In genomic region chr5:123058251-123059102, GRCm38 (mm10) we compare ENCODE assay signal across 8 mouse cellular contexts. TPM values are rescaled to one million over a fixed set of nuclear protein-coding genes. Genes with fewer than 3 reads are reported as not detected.
DNase-seq lines count a peak whose midpoint lies in the region; ATAC-seq and TF ChIP-seq lines count a peak whose summit lies in the region.

No protein-coding gene starts in this region.

- no peaks in the 10 kb centered on the region for H3K9me3 ChIP-seq in kidney, postnatal 0 days (replicated peaks; ENCODE audit: low read length)
- H3K9me3 ChIP-seq in embryonic facial prominence, embryonic 10.5 days: no peaks in the 10 kb centered on the region
- H3K9me3 ChIP-seq in hindbrain, postnatal 0 days (ENCODE audit: low read length): no peaks in the 10 kb centered on the region

- H3K27ac ChIP-seq in kidney, postnatal 0 days: peak overlapping the region; percentile 68
- peak overlapping the region; percentile 84 for H3K27ac ChIP-seq in embryonic facial prominence, embryonic 10.5 days (replicated peaks)
- H3K27ac ChIP-seq in hindbrain, postnatal 0 days: peak overlapping the region; percentile 62; the same call in 1 of the 2 replicates

- no peak for ATAC-seq in kidney, postnatal 0 days (replicated peaks; ENCODE audit: low FRiP score, low read depth)
- ATAC-seq in hindbrain, postnatal 0 days: no peak

- H3K4me3 ChIP-seq in kidney, postnatal 0 days (replicated peaks; ENCODE audit: low read depth, low read length): peak overlapping the region; percentile 33
- peak overlapping the region; percentile 58 for H3K4me3 ChIP-seq in embryonic facial prominence, embryonic 10.5 days
- H3K4me3 ChIP-seq in hindbrain, postnatal 0 days (ENCODE audit: low read length): peak overlapping the region; percentile 36

- peak overlapping the region; percentile 45 for H3K9ac ChIP-seq in kidney, postnatal 0 days (ENCODE audit: low read depth, low read length)
- H3K9ac ChIP-seq in hindbrain, postnatal 0 days (replicated peaks; ENCODE audit: low read length): peak overlapping the region; percentile 40

- peak overlapping the region; percentile 53 for H3K4me2 ChIP-seq in kidney, postnatal 0 days (ENCODE audit: low read length)
- H3K4me2 ChIP-seq in hindbrain, postnatal 0 days (ENCODE audit: low read depth, low read length): peak overlapping the region; percentile 55

- no peak for DNase-seq in kidney, postnatal 0 days (ENCODE audit: low spot score)
- no peak for DNase-seq in kidney, postnatal 4 days
- DNase-seq in embryonic facial prominence, embryonic 10.5 days (ENCODE audit: low spot score): no peak
- no peak for DNase-seq in hindbrain, postnatal 0 days (ENCODE audit: low spot score)
- peak; percentile 70 for DNase-seq in naive thymus-derived CD4-positive, alpha-beta T cell, adult 2 months (ENCODE audit: low read depth)
- no peak for DNase-seq in layer of hippocampus, adult 8-10 months (ENCODE audit: low spot score in 2 of 2)
- no peak for DNase-seq in right cerebral cortex, postnatal 14 days
- DNase-seq in lung, postnatal 36 days: no peak

- no peaks in the 10 kb centered on the region for H3K27me3 ChIP-seq in kidney, postnatal 0 days (ENCODE audit: insufficient read depth, low read length)
- H3K27me3 ChIP-seq in embryonic facial prominence, embryonic 10.5 days (replicated peaks; ENCODE audit: low read depth, poor library complexity, severe bottlenecking): no peaks in the 10 kb centered on the region
- no peaks in the 10 kb centered on the region for H3K27me3 ChIP-seq in hindbrain, postnatal 0 days (ENCODE audit: insufficient read depth, low read length)

- H3K36me3 ChIP-seq in kidney, postnatal 0 days (ENCODE audit: insufficient read depth, low read length): no peaks in the 10 kb centered on the region
- H3K36me3 ChIP-seq in embryonic facial prominence, embryonic 10.5 days (replicated peaks): no peaks in the 10 kb centered on the region
- H3K36me3 ChIP-seq in hindbrain, postnatal 0 days (ENCODE audit: insufficient read depth, low read length): no peaks in the 10 kb centered on the region

- TF ChIP-seq CTCF in kidney, postnatal 0 days (IDR thresholded peaks at IDR 0.05; ENCODE audit: low read depth): no peak
- no peak for TF ChIP-seq CTCF in hindbrain, postnatal 0 days (IDR thresholded peaks at IDR 0.05; ENCODE audit: low read depth)

- 38% methylated on average over 16 of the region's 16 CpGs for WGBS in kidney, postnatal 0 days
- WGBS in embryonic facial prominence, embryonic 10.5 days: 49% methylated on average over 16 of the region's 16 CpGs
- WGBS in hindbrain, postnatal 0 days: 45% methylated on average over 16 of the region's 16 CpGs

- H3K4me1 ChIP-seq in kidney, postnatal 0 days (replicated peaks; ENCODE audit: insufficient read depth, low read length): peaks cover 11% of the 10 kb centered on the region
- peaks cover 22% of the 10 kb centered on the region for H3K4me1 ChIP-seq in embryonic facial prominence, embryonic 10.5 days
- no peaks in the 10 kb centered on the region for H3K4me1 ChIP-seq in hindbrain, postnatal 0 days (ENCODE audit: insufficient read depth, low read length)

RNA-seq across cellular contexts. Expression of gene Tmem120b, which starts 9.7 kb away (rescaled TPM):
- 12.5 and 12.6 TPM in 2 replicates for polyA plus RNA-seq in kidney, postnatal 0 days (2015; fragmentation: Nextera tagmentation; extraction: Ambion mirVana)
- polyA plus RNA-seq in embryonic facial prominence, embryonic 10.5 days (2016; fragmentation: Nextera tagmentation; extraction: Ambion mirVana): 11.3 and 11.9 TPM in 2 replicates
- total RNA-seq in hindbrain, postnatal 0 days (2014; rRNA removed): 15.3 and 29.3 TPM in 2 replicates
- polyA plus RNA-seq in hindbrain, postnatal 0 days (2015; fragmentation: Nextera tagmentation; extraction: Ambion mirVana): 17.7 and 19.6 TPM in 2 replicates
- total RNA-seq in layer of hippocampus, adult 8-10 months (2022): 10 to 100 TPM; 15.4 to 22.0 (median 18.7) TPM

RNA-seq across cellular contexts. Expression of gene Morn3, which starts 11.7 kb away (rescaled TPM):
- 0.46 TPM in 1 of 2 replicates, not detected in the other for polyA plus RNA-seq in kidney, postnatal 0 days (2015; fragmentation: Nextera tagmentation; extraction: Ambion mirVana)
- not detected in 2 replicates for polyA plus RNA-seq in embryonic facial prominence, embryonic 10.5 days (2016; fragmentation: Nextera tagmentation; extraction: Ambion mirVana)
- not detected in 2 replicates for total RNA-seq in hindbrain, postnatal 0 days (2014; rRNA removed)
- polyA plus RNA-seq in hindbrain, postnatal 0 days (2015; fragmentation: Nextera tagmentation; extraction: Ambion mirVana): 0.64 and 0.87 TPM in 2 replicates
- total RNA-seq in layer of hippocampus, adult 8-10 months (2022): not detected

RNA-seq across cellular contexts. Expression of gene Orai1, which starts 43.6 kb away (rescaled TPM):
- polyA plus RNA-seq in kidney, postnatal 0 days (2015; fragmentation: Nextera tagmentation; extraction: Ambion mirVana): 22.5 and 23.4 TPM in 2 replicates
- 8.4 and 8.7 TPM in 2 replicates for polyA plus RNA-seq in embryonic facial prominence, embryonic 10.5 days (2016; fragmentation: Nextera tagmentation; extraction: Ambion mirVana)
- 20.9 and 27.2 TPM in 2 replicates for total RNA-seq in hindbrain, postnatal 0 days (2014; rRNA removed)
- polyA plus RNA-seq in hindbrain, postnatal 0 days (2015; fragmentation: Nextera tagmentation; extraction: Ambion mirVana): 16.8 and 18.3 TPM in 2 replicates
- total RNA-seq in layer of hippocampus, adult 8-10 months (2022): 10 to 100 TPM in 3 of 4 experiments, 1 to 10 TPM in 1; 9.4 to 16.0 (median 14.1) TPM
